Mouse (Mus musculus): ENCODE measurements at regions not wholly inside any gene's neighbourhood (a gene's known extent, or its start where the extent isn't known, plus 50 kb on each side); places are given as distances from the start of the nearest gene placed in this dataset.

- Histone ChIP-seq H3K4me1 (ENCODE audit: control insufficient read depth, insufficient read depth, low read length) (peaks cover under 1% of the 10 kb centered on the region; the same call in 1 of the 2 replicates), H3K9me3 (ENCODE audit: control insufficient read depth, low read length) (no peaks in the 10 kb centered on the region), H3K4me2 (ENCODE audit: low read depth, low read length) (no peak overlapping the region), H3K36me3 (ENCODE audit: control insufficient read depth, insufficient read depth, low read length) (no peaks in the 10 kb centered on the region), H3K27me3 (replicated peaks; ENCODE audit: control insufficient read depth, insufficient read depth, low read length) (no peaks in the 10 kb centered on the region), H3K27ac (ENCODE audit: low read length) (no peak overlapping the region), H3K4me3 (ENCODE audit: low read length) (no peak overlapping the region), H3K9ac (ENCODE audit: low read depth, low read length) (no peak overlapping the region)
- 53% methylated on average over 6 of the region's 6 CpGs for WGBS
- ATAC-seq, result no peak
These were observed 66.0 kb downstream of the Amer2 start for GRCm38 (mm10) chr14:60439106-60439505.

DNA sequence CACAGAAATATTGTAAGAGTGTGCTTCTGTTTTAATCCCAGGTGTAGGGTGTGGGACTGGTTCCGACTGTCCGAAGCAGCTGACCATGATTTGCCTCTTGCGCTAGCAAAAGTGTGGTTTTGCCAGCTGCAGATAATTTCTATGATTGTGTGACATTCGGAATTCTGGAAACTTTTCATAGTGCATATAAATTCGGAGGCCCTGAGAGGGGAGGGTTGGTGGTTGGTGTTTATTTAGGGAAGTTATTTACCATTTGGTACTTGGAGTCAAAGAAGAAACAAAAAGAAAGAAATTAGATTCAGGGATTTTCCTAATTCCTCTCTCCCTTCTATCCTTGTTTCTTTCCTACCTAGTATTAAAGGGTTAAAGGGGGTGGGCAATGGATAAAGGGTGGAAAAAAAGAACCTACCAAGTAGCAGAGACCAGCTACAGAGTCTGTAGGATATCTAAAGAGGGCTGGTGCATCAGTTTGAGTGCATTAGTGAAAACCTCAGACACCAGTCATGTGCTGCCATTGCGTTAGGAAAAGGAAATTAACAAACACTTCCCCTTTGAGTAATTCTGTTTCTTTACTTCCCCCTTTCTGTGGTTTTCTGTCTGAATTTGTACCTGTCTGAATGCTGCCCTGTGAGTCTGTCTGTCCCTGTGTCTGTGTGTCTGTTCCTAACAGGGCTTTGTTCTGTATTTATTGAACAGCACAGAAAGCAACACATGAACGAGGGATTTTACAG, 70.9 kb downstream of the Amer2 start:
- Histone ChIP-seq H3K9ac (ENCODE audit: low read depth, low read length) (no peak overlapping the region), H3K4me1 (ENCODE audit: control insufficient read depth, insufficient read depth, low read length) (peaks cover 4% of the 10 kb centered on the region), H3K36me3 (ENCODE audit: control insufficient read depth, insufficient read depth, low read length) (no peaks in the 10 kb centered on the region), H3K4me2 (ENCODE audit: low read depth, low read length) (no peak overlapping the region), H3K9me3 (ENCODE audit: control insufficient read depth, low read length) (no peaks in the 10 kb centered on the region), H3K4me3 (ENCODE audit: low read length) (no peak overlapping the region), H3K27ac (ENCODE audit: low read length) (no peak overlapping the region), H3K27me3 (replicated peaks; ENCODE audit: control insufficient read depth, insufficient read depth, low read length) (no peaks in the 10 kb centered on the region)
- 57% methylated on average over 7 of the region's 7 CpGs for WGBS
- 0 out of 2 replicates have a peak, but pooled peaks have one; percentile 5 for ATAC-seq

GRCm38 (mm10) chr14:60444552-60444937, 71.5 kb downstream of the Amer2 start:
- Histone ChIP-seq H3K36me3 (ENCODE audit: control insufficient read depth, insufficient read depth, low read length) (no peaks in the 10 kb centered on the region), H3K4me3 (ENCODE audit: low read length) (no peak overlapping the region), H3K4me1 (ENCODE audit: control insufficient read depth, insufficient read depth, low read length) (peaks cover 4% of the 10 kb centered on the region), H3K27me3 (replicated peaks; ENCODE audit: control insufficient read depth, insufficient read depth, low read length) (no peaks in the 10 kb centered on the region), H3K27ac (ENCODE audit: low read length) (no peak overlapping the region), H3K4me2 (ENCODE audit: low read depth, low read length) (no peak overlapping the region), H3K9ac (ENCODE audit: low read depth, low read length) (no peak overlapping the region), H3K9me3 (ENCODE audit: control insufficient read depth, low read length) (no peaks in the 10 kb centered on the region)
- 30% methylated on average over 3 of the region's 3 CpGs for WGBS
- ATAC-seq, result peak; percentile 26; the same call in 1 of the 2 replicates

- H3K4me3 ChIP-seq (ENCODE audit: low read length), result no peak overlapping the region
- no peaks in the 10 kb centered on the region for H3K27me3 ChIP-seq (replicated peaks; ENCODE audit: control insufficient read depth, insufficient read depth, low read length)
- WGBS, result 85% methylated on average over 6 of the region's 6 CpGs
- H3K4me2 ChIP-seq (ENCODE audit: low read depth, low read length), result no peak overlapping the region
- H3K9me3 ChIP-seq (ENCODE audit: control insufficient read depth, low read length), result no peaks in the 10 kb centered on the region
- H3K27ac ChIP-seq (ENCODE audit: low read length), result no peak overlapping the region
- H3K9ac ChIP-seq (ENCODE audit: low read depth, low read length), result no peak overlapping the region
- H3K4me1 ChIP-seq (ENCODE audit: control insufficient read depth, insufficient read depth, low read length), result peaks cover 4% of the 10 kb centered on the region
- H3K36me3 ChIP-seq (ENCODE audit: control insufficient read depth, insufficient read depth, low read length), result no peaks in the 10 kb centered on the region
- ATAC-seq, result no peak
These were observed 73.0 kb downstream of the Amer2 start for GRCm38 (mm10) chr14:60446037-60446436.

- ATAC-seq, result no peak
- Histone ChIP-seq H3K4me1 (ENCODE audit: control insufficient read depth, insufficient read depth, low read length) (no peaks in the 10 kb centered on the region), H3K9me3 (ENCODE audit: control insufficient read depth, low read length) (no peaks in the 10 kb centered on the region), H3K9ac (ENCODE audit: low read depth, low read length) (no peak overlapping the region), H3K4me2 (ENCODE audit: low read depth, low read length) (no peak overlapping the region), H3K27ac (ENCODE audit: low read length) (no peak overlapping the region), H3K27me3 (replicated peaks; ENCODE audit: control insufficient read depth, insufficient read depth, low read length) (no peaks in the 10 kb centered on the region), H3K36me3 (ENCODE audit: control insufficient read depth, insufficient read depth, low read length) (no peaks in the 10 kb centered on the region), H3K4me3 (ENCODE audit: low read length) (no peak overlapping the region)
- WGBS, result 87% methylated on average over 9 of the region's 9 CpGs
These were observed 78.2 kb downstream of the Amer2 start for GRCm38 (mm10) chr14:60451216-60451615.

GRCm38 (mm10) chr14:60451684-60452083, 78.6 kb downstream of the Amer2 start:
- no peaks in the 10 kb centered on the region for H3K9me3 ChIP-seq (ENCODE audit: control insufficient read depth, low read length)
- no peaks in the 10 kb centered on the region for H3K36me3 ChIP-seq (ENCODE audit: control insufficient read depth, insufficient read depth, low read length)
- no peak overlapping the region for H3K4me3 ChIP-seq (ENCODE audit: low read length)
- no peaks in the 10 kb centered on the region for H3K27me3 ChIP-seq (replicated peaks; ENCODE audit: control insufficient read depth, insufficient read depth, low read length)
- no peaks in the 10 kb centered on the region for H3K4me1 ChIP-seq (ENCODE audit: control insufficient read depth, insufficient read depth, low read length)
- WGBS, result 85% methylated on average over 7 of the region's 7 CpGs
- ATAC-seq, result no peak
- H3K9ac ChIP-seq (ENCODE audit: low read depth, low read length), result no peak overlapping the region
- no peak overlapping the region for H3K27ac ChIP-seq (ENCODE audit: low read length)
- no peak overlapping the region for H3K4me2 ChIP-seq (ENCODE audit: low read depth, low read length)

DNA sequence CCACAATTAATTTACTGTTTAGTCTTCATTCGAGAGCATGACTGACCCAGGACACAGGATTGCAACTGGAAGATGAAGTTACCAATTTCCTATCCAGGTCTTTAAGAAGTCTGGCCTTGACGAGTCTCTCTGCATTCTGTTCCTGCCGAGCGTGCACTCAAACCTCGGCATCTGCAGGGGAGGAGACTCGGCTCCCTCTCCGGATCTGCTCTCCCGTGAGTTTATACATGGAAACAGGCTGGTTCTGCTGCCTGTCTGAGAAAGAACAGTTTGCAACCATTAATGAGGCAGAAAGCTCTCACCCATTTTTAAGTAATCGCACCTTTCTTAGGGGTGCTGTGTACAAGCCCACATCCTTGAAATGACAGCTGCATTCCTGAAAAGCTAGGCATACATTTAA, 83.7 kb downstream of the Amer2 start:
- ATAC-seq, result no peak
- Histone ChIP-seq H3K4me1 (ENCODE audit: control insufficient read depth, insufficient read depth, low read length) (no peaks in the 10 kb centered on the region), H3K27ac (ENCODE audit: low read length) (no peak overlapping the region), H3K4me2 (ENCODE audit: low read depth, low read length) (no peak overlapping the region), H3K4me3 (ENCODE audit: low read length) (no peak overlapping the region), H3K36me3 (ENCODE audit: control insufficient read depth, insufficient read depth, low read length) (no peaks in the 10 kb centered on the region), H3K9me3 (ENCODE audit: control insufficient read depth, low read length) (no peaks in the 10 kb centered on the region), H3K9ac (ENCODE audit: low read depth, low read length) (no peak overlapping the region), H3K27me3 (replicated peaks; ENCODE audit: control insufficient read depth, insufficient read depth, low read length) (no peaks in the 10 kb centered on the region)
- 53% methylated on average over 9 of the region's 9 CpGs for WGBS

GRCm38 (mm10) chr14:60484996-60485888, 112.2 kb downstream of the Amer2 start:
- Histone ChIP-seq H3K9ac (ENCODE audit: low read depth, low read length) (peak overlapping the region; percentile 47), H3K9me3 (ENCODE audit: control insufficient read depth, low read length) (no peaks in the 10 kb centered on the region), H3K4me3 (ENCODE audit: low read length) (peak overlapping the region; percentile 50), H3K4me2 (ENCODE audit: low read depth, low read length) (peak overlapping the region; percentile 75), H3K27ac (ENCODE audit: low read length) (no peak overlapping the region), H3K27me3 (replicated peaks; ENCODE audit: control insufficient read depth, insufficient read depth, low read length) (0 out of 2 replicates have a peak, but pooled peaks cover 8% of the 10 kb centered on the region), H3K36me3 (ENCODE audit: control insufficient read depth, insufficient read depth, low read length) (no peaks in the 10 kb centered on the region), H3K4me1 (ENCODE audit: control insufficient read depth, insufficient read depth, low read length) (peaks cover 13% of the 10 kb centered on the region; the same call in 1 of the 2 replicates)
- under 1% methylated on average over 38 of the region's 38 CpGs for WGBS
- peak; percentile 90 for ATAC-seq

GRCm38 (mm10) chr14:60485889-60486274, 112.8 kb downstream of the Amer2 start:
- H3K4me2 ChIP-seq (ENCODE audit: low read depth, low read length), result peak overlapping the region; percentile 75
- H3K9me3 ChIP-seq (ENCODE audit: control insufficient read depth, low read length), result no peaks in the 10 kb centered on the region
- WGBS, result 2% methylated on average over 5 of the region's 5 CpGs
- peak; percentile 92 for ATAC-seq
- H3K27ac ChIP-seq (ENCODE audit: low read length), result no peak overlapping the region
- H3K27me3 ChIP-seq (replicated peaks; ENCODE audit: control insufficient read depth, insufficient read depth, low read length), result 0 out of 2 replicates have a peak, but pooled peaks cover 8% of the 10 kb centered on the region
- H3K9ac ChIP-seq (ENCODE audit: low read depth, low read length), result peak overlapping the region; percentile 47
- peak overlapping the region; percentile 50 for H3K4me3 ChIP-seq (ENCODE audit: low read length)
- H3K36me3 ChIP-seq (ENCODE audit: control insufficient read depth, insufficient read depth, low read length), result no peaks in the 10 kb centered on the region
- H3K4me1 ChIP-seq (ENCODE audit: control insufficient read depth, insufficient read depth, low read length), result peaks cover 13% of the 10 kb centered on the region; the same call in 1 of the 2 replicates
